Mouse (Mus musculus) small intestine, adult 2 months (tissue): ENCODE results near the gene Rcan3.

ENCODE experiments used
- CTCF ChIP-seq: fragments of 200-500 bp; IDR thresholded peaks from 2 replicates; pipeline ENCODE4 v1.5.1; 2012; ENCODE audit warnings: low read depth, mild to moderate bottlenecking, control low read depth, inconsistent platforms, low read length, moderate library complexity, mixed read lengths; ENCODE audit not compliant: insufficient replicate concordance, insufficient read length; ENCODE audit errors: extremely low read depth
- POLR2A ChIP-seq: fragments of 200-500 bp; IDR thresholded peaks from 2 replicates; pipeline ENCODE4 v1.6.1; 2012; ENCODE audit warnings: low read depth, mild to moderate bottlenecking, control low read depth, inconsistent platforms, low read length, moderate library complexity

DNA sequence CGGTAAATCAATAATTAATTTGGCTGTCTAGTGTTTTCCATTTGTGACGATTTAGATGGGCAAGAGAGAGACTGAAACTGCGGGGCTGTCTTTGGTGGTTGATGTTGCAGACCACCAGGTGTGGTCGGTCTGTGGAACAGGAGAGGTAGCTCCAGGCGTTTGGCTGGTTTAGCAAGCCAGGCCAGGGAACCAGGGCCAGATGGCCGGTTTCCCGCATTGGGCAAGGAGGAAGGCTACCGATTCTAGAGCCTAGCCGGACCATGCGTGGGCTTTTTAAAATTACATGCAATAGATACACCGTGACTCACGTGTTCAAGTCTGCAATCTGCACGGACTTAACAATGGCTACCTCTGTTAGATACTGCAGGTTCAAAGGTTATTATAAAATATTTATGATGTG is 12.7 kb downstream of the Rcan3 start:
- TF ChIP-seq POLR2A (no peak), CTCF (no peak)
